Mouse (Mus musculus) heart, postnatal 4 days (tissue): ENCODE measurements around the gene Acsf2. TPM values are rescaled to one million over a fixed set of nuclear protein-coding genes. Genes with fewer than 3 reads are reported as not detected.

Experiments used
- DNase-seq: peaks from one replicate; pipeline ENCODE4 v3.0.0; 2021
- total RNA-seq, 2 experiments: library from RNA; stranded (reverse); gene quantifications; 2 replicates each; pipeline ENCODE4 v1.2.3; 2021

The Acsf2 gene
- total RNA-seq, 2 experiments from 2014 or later, result 29.8 to 30.4 TPM

DNA sequence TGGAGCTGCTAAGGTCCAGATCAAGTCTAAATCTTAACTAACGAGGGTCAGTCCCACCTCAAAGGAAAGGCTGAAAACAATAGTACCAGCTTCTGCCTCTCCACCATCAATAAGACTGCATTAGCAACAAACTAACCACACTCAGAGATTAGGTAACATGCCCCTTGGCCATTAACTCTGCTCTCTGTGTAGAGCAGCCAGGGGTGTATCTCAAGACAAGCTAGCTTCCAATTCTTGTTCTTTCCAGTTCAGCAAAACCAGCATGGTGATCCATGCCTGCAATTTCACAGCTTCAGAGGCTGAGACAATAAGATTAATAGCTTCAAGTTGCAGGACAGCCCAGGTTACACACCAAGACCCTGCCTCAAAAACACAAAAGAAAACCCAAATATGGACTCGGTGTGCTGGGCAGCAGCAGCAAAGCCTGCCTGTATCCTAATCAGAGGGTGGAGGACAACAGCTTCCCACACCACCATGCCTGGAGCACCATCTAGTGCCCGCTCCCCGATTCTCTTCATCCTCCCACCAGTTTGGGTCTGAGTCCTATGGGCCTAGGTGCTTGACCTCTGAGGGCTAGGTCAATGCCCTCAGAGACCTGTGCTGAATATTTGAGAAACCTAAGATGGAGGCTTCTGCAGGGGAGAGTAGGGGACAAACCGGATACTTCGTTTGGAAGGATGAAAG is 3.1 kb downstream of the Acsf2 start:
- no peak for DNase-seq

DNA sequence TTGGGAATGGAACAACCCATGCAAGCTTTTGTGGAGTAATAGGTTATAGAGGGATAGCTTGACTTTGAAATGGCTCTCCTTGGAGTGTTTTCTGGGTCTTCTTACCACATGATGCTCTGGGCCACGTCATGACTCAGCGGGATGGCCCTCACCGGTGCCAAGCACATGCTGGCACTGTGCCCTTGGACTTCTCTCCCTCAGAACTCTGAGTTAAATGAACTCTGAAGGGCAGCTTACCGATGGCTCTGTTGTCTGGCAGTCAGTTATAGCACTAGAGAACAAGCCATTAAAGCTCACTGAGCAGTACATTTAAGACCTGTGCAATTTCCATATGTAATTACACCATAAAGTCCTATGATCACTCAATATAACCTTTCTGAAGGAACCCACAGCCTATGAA is 4.4 kb downstream of the Acsf2 start:
- DNase-seq, result peak; percentile 72

DNA sequence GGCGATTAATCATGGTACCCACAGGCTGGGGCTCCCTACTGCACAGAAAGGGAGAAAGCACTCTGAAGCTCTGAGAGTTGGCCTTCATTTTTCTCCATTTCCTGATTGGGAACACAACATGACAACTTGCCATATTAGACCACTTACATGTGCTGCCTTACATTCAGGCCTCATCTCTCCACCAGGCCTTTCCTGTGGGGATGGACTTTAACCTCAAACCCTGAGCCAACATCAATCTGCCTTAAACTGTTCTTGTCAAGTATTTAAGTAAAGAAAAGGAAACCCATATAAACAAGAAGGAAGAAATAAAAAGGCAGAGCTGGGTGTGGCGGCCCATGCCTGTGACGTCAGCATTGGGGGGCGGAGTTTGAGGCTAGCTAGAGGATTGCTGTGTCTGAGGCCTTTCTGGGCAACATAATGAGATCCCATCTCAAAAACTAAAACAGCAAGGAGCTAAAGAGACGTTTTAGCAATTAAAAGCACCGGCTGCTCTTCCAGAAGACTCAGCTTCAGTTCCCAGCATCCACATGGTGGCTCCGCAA is 5.3 kb downstream of the Acsf2 start:
- DNase-seq, result peak; percentile 30

DNA sequence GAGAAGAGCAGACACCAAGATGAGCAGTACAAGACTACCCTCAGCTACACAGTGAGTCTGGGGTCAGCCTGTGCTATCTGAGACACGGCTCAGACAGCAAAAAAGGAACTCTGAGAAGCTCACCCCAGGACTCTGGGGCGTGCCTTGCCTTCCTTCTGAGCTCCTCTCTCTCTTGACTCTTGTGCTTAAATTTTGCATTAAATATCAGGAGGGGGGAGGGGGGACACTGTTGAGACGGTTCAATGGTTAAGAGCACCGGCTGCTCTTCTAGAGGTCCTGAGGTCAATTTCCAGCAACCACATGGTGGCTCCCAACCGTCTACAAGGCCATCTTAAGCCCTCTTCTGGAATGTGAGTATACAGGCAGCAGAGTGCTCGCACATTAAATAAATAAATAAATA is 14.2 kb downstream of the Acsf2 start:
- DNase-seq, result no peak

DNA sequence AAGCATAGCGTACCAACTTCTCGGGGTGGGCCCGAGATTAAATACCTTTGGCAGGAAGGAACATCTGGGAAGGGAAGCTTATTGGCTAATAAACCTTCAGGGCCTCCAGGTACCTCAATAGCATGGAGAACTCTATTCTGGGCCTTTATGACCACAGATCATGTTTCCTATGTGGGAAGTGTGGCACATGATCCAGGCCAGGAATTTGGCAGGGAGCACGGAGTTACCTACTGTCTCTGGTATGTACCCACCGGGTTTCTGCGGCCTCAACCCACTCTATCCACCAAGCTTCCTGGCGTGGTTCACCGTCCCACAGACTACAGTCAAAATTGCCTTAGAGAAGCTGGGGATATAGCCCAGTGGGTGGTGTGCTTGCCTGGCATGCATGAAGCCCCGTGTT is 16.6 kb downstream of the Acsf2 start:
- no peak for DNase-seq

DNA sequence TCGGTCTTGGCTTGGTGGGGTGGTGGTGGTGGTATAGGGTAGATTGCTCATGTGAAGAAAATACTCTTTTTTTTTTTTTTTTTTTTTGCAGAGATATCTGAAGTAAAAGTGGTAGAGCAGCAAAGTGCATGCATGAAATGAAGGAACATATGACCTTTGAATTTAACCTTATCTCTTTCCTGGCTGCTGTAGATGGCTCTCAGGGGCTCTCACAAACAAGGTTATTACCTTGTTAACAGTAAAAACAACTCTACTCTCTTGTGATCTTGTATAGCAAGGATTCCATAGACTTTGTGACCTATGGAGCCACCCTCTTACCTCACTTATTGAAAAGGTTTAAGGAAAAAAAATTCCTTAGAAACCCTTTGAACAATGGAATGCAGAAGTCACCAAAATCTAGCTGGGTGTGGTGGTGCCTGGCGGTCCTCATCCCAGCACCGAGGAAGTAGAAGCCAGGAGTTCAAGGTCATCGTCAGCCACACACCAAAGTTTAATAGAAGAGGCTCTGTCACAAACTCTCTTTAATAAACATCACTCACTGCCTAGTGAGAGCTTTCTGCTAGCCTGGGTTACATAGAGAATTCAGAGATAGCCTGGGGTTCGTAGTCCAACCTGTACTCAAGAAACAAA is 21.4 kb downstream of the Acsf2 start:
- DNase-seq, result no peak

DNA sequence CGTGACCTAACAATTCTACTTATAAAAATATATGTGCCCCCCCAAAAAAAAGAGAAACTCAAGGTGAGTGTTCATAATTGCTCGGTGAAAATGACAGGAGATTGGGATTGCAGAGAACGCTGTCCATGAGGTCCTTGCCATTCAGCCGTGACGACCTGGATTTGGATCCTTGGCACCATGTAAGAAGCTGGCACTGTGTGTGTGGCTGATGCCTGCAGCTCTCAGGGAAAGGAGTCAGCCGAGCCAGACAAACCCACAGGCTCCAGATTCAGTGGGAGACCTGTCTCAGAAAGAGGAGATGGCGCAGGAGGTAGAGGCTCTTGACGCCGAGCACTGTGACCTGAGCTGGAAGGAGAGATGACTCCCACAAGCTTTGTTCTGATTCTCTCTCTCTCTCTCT is 25.3 kb downstream of the Acsf2 start:
- DNase-seq, result no peak

DNA sequence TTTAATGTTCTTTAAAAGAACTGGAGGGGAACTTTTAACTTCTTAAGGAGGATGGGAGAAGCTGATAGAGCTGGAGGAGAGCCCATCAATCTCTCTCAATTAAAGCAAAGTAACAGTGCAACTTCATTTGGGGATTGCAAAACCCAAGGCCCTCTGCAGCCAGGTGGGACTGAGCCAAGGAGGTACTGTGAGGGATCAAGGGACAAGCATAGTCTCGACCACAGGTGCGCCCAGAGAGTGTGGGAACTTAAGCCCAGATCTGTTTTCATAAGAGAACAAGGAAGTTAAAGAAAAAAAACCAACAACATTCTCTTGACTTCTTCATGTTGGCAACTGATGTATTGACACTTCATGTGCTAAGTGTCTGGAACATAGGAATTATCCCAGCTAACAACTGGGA is 26.6 kb downstream of the Acsf2 start:
- DNase-seq, result no peak

DNA sequence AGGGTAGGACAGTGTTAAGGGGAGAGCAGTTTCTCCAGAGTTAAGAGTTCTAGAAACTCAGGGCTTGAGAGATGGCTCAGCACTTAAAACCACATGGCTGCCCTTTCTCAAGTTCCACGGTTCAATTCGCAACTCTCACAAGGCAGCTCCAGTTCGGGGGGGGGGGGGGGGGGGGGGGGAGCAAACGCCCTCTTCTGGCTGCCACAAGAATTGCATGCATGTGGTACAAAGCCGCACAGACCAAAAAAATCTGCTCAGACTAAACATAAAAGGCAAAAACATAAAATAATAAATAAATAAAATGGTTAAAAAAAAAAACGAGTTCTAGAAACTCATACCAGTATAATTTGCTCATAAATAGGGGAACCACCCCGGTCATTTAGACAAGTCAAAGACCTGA is 27.1 kb downstream of the Acsf2 start:
- no peak for DNase-seq

DNA sequence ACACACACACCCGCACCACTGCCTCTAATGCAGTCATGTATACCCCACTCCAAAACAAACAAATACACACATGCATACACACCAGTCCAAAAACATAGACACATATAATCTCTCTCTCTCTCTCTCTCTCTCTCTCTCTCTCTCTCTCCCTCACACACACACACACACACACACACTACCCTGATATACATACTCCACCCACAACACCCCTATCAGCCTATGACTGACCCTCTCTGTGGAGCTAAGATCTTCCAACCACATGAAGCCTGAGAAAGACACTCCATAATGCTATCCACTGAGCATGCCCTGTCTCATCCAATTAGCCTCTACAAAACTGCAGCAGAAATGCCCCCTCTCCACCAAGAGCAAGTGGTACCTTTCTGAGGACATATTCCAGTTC is 29.8 kb downstream of the Acsf2 start:
- no peak for DNase-seq

DNA sequence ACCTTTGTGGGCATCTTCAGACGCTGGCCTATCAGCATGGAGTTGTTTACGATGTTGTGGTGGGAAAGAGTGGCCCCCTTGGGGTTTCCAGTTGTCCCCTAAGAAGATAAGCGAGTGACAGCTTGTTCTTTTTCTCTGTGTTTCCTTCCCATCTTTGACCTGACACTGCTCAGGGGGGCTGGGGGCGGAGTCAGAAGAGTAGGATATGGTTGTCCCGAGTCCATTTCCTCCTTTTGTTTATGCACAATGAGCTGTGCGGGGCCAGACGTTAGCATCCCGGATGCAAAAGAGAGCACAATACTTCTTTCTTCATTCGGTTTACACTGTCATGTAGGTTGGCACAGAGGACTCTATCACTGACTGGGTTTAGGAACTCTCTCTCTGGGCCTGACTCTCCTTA is 31.1 kb downstream of the Acsf2 start:
- DNase-seq, result peak; percentile 47

DNA sequence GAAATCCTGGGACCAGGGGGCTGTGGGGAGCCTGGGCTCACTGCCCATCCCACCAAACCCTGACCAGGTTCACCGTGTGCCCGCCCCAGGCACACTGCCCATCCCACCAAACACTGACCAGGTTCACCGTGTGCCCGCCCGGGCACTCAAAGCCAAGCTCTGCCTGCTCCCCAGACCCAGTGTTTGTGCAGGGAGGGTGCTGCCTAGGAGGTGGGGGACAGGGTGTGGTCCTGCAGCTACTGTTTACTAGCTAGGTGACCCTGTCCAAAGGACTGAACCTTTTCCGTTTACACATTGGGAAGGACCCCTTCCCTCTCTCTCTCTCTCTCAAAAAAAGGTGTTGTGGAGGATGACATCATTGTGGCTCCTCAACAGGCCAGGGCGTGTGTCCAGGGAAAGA is 34.3 kb downstream of the Acsf2 start:
- DNase-seq, result no peak

DNA sequence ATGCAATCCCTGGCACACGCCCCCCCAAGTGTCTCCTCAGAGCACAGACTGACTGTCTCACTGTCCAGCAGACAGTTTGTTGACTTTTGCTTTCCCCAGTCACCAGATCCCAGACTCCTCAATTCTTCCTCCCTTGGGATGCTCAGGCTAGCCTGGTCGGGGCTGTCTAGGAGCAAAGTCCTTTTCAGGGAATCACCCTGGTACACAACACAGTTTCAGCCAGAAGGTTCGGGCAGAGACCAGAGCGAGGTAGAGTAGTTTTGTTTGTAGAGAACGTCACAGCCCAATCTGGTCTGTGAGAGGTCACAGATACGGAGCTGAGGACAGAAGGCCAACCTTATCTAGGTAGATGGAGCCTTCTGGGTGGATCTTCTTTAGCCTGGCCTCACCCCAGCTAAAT is 35.1 kb downstream of the Acsf2 start:
- no peak for DNase-seq

DNA sequence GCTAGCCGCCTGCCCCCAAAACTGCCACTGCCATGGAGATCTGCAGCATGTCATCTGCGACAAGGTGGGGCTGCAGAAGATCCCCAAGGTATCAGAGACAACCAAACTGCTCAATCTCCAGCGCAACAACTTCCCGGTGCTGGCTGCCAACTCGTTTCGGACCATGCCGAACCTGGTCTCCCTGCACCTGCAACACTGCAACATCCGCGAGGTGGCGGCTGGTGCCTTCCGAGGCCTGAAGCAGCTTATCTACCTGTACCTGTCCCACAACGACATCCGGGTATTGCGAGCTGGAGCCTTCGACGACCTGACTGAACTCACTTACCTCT is 36.6 kb downstream of the Acsf2 start:
- DNase-seq, result no peak

DNA sequence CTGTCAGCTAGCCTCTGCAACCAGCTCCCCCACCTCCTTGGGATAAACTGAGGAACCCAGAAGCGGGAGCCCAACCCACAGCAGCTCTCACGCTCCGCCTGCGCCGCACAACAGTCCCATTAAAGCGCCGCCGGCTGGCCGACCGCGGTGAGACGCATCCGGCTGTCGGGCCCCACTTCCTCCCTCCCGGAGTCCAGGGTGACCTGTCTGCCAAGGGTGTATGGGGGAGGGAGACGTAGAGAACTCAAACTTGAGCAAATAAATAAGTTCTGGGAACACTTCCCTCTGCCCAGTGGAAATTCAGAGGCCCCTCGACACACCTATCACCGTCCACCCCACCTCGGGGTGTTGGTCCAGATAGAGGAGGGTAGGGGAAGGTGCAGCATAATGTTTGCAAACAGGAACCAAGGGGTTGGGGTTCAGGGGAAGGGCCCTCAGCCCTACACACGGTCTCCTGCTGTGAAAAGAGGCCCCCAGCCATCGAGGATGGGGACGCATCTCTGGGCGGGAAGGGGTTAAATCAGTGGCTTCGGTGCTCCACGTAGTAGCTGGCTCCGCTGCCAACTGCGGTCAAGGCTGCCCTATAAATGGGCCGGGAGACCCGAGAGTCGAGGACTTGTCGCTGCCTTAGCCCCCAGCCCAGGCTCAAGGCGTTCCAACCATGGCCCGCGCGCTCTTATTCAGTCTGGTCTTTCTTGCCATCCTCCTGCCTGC is 37.1 kb downstream of the Acsf2 start, which contains the start of gene Chad:
Chad (plus strand) TSS at position 611 of the 714 bp plus-strand sequence.
- DNase-seq, result peak; percentile 73

DNA sequence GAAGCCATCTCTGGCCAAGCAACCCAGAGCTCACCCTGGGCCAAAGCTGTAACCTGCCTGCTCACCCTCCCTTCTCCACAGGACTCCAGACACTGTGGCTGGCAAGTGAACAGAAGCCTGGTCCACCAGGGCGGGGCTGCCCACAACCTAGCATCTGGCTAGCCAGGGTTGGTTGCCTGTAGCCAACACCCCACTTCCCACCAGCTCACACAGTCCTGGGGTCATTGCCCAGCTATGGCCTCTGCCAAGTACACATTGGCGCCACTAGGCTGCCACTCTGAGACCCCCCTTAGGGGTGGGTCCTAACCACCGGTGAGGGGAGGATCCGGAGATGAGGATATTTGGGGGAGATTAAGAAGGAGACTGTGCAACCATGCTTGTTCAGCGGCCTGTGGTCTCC is 37.9 kb downstream of the Acsf2 start:
- no peak for DNase-seq

DNA sequence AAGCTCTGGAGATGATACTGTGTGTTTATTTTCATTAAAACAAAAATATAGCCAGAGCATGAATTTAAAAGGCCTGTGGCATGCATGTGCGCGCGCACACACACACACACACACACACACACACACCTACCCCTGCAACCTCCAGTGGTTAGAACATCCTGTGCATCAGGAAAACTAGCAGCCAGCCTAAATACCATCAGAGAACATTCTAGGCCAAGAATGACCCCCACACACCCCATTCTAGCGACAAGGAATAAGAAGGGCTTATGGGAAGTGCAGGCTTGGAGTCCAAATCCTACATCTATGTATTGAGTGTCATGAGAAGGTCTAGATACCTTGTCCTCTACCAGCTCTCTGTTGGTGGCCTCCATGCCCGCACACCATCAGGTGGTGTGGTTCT is 38.3 kb downstream of the Acsf2 start:
- DNase-seq, result no peak

DNA sequence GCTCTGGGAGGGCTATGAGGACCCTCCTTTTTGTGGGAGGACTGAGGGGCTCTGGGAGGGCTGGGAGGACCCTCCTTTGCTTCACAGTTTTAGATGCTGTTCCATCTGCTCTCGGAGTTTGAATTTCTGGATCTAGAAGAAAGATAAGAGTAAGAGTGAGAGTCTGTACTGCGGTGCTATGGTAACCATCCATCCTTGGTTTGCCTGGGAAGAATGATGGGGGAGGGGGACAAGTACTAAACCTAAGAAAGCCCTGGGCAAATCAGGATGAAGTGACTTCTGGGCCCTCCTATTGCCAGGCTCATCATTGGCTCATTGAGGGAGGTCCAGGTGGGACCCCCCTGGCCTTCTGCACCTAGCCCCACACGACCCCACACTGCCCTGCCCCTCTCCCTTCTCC is 43.4 kb downstream of the Acsf2 start:
- no peak for DNase-seq

DNA sequence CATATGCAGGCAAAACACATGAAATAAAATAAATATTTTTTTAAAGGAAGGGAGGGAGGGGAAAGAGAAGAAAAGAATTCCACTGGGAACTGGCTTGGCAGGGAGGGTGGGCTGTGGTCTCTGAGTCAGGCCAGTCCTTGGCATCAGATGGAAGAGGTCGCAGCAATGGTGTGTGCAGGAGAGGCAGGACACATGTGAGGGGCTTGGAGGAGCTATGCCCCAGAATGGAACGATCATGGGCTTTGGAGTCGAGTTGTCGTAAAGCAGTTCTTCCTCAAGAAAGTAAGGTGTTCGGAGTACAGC is 51.3 kb downstream of the Acsf2 start:
- DNase-seq, result no peak

DNA sequence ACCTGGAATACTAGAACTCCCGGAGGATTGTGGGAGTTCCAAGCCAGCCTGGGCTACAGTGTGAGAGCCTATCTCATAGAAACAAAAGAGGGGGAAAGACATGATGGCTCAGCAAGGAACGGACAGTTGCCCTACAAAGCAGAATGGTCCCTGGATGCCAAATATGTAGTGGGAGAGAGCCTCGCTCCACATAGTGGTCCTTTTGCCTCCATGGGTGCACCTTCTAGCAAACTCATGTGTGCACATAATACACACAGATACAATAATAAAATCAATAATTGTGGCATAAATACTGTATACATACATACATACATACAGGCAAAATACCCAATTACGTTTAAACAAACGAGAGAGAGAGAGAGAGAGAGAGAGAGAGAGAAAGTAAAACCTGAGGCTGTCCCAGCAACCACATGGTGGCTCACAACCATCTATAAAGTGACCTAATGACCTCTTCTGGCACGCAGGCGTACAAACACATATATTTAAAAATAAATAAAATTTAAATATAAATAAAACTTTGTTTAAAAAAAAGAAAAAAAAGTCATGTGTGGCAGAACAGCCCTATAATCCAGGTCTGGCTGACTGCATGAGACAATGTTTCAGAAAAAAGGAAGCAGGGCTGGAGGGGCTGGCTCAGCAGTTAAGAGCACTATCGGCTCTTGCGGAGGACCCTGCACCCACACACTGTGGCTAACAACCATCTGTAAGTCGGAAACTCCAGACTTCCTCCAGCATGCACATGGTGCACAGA is 51.8 kb downstream of the Acsf2 start:
- DNase-seq, result no peak

DNA sequence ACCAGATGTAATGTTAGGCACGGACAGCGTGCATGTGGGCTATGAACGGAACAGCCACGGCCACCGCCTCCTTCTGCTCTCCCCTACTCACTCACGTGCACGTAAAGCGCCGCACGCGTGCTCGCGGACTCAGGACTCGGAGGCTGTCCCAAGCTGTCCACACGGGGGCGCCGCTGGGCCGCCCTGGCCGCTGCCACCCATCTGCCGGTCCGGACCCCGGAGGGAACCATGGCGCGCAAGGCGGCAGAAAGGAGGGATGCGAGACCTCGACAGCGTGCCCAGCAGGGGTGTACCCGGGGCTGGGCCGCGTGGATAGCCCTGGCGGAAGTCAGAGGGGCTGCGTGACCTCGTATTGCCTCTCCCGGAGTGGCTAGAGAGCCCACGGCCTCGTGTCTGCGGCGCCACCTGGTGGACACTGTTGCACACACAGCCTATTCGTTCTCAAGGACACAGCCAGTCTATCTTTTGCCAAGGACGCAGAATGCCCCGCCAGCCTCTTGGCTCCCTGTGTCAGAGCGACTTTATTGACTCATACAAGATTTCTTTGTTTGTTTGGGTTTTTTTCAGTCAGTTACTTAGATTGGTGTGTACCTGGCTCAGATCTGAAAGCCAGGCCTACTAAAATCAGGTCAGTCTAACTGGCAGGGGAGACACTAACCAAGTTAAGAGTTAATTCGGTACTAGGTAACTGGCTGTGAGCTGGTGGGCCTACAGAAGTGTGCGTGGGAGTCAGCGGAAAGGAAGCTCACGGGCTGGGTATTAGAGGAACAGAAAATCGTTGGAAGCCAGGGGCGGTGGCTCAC is 52.6 kb downstream of the Acsf2 start, which contains the start of gene Rsad1:
Rsad1 (minus strand) TSS at position 368 of the 803 bp plus-strand sequence.
- DNase-seq, result peak; percentile 97
